Mouse (Mus musculus): ENCODE measurements around the gene Spata2.

DNA sequence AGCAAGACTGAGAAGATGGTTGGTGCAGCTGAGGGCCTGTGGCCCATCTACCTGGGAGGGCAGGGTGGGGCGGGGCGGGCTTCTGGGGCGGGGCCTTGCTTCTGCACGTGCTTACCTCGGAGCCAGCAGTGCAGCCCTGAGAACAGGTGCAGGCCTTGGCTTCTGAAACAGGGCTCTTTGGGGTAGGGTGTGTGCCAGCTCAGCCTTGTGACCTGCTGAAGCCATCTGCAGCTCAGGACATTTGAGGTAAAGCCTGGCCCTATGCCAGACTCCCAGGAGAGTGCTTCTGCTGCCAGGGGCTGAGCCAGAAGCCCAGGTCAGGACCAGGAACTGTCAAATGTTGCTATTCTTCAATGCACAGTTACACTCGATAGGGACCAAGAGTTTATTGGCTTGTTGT, 21.1 kb downstream of the Spata2 start:
- TF ChIP-seq MAFK (IDR thresholded peaks at IDR 0.05; ENCODE audit: insufficient read depth, low read depth, low read length) (no peak), CHD2 (IDR thresholded peaks at IDR 0.05; ENCODE audit: low read depth, low read length) (no peak), ZC3H11A (IDR thresholded peaks at IDR 0.05; ENCODE audit: borderline replicate concordance, low read depth, low read length) (no peak), ZNF384 (IDR thresholded peaks at IDR 0.05; ENCODE audit: low read depth, low read length) (no peak), HCFC1 (IDR thresholded peaks at IDR 0.05; ENCODE audit: borderline replicate concordance, insufficient read depth, low read length) (no peak)
